Mouse (Mus musculus) C2C12 (cell line): ENCODE results near the gene Rbm6.

Experiments
- CTCF ChIP-seq: IDR thresholded peaks from one replicate; pipeline ENCODE4 v1.5.1; 2011; ENCODE audit not compliant: control insufficient read depth, insufficient read depth, insufficient read length
- FOSL1 ChIP-seq: IDR thresholded peaks from one replicate; pipeline ENCODE4 v1.8.0; 2011; ENCODE audit warnings: mild to moderate bottlenecking, low read length; ENCODE audit not compliant: poor library complexity, insufficient read depth, severe bottlenecking
- MYOD1 ChIP-seq: IDR thresholded peaks from one replicate; pipeline ENCODE4 v1.6.1; 2011; ENCODE audit warnings: low read depth; ENCODE audit not compliant: control insufficient read depth, insufficient read length

DNA sequence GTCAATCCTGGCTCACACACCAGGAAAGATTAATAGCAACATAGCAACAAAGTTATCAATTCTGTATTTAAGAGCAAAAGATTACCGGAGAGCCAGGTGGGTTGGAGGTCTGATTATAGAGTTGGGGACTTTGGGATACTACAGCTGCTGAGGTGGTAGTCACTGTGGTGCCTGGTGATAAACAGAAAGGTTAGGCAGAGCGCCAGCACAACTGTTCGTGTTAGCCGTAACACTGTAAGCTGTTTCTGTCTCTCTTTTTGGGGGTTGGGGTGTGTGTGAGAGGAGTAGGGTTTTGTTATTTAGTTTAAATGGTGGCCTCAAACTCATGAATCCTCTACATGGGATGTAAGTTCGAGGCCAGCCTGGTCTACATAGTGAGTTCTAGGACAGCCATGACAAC, 122.7 kb downstream of the Rbm6 start:
- TF ChIP-seq CTCF, result no peak
- no peak for TF ChIP-seq FOSL1
- TF ChIP-seq MYOD1, result no peak
